Mouse (Mus musculus) liver, embryonic 14.5 days (tissue): ENCODE results near the gene Rdh13.

Experiments
- CTCF ChIP-seq: IDR thresholded peaks from 2 replicates; pipeline ENCODE4 v1.5.1; 2016; ENCODE audit warnings: antibody characterized with exemption, low read depth, control low read depth
- EP300 ChIP-seq: IDR thresholded peaks from 2 replicates; pipeline ENCODE4 v1.6.1; 2016; ENCODE audit warnings: antibody characterized with exemption, low read depth

DNA sequence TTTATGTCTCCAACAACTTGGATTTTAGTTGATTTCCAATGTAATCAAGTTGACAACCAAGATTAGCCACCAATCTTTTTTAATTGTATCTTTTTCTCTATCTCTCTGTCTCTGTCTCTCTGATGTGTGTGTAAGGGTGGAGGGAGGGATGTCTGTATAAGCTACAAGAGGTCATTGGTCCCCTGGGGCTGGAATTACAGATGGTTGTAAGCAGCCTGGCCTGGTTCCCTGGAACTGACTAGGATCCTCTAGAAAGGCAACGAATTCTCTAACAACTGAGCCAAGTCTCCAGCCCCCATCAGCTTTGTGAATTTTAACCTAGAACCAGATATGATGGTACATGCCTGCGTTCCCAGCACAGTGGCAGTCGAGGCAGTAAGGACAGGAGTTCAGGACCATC is 22.4 kb upstream of the Rdh13 start:
- no peak for TF ChIP-seq CTCF
- no peak for TF ChIP-seq EP300
